Mouse (Mus musculus) embryonic stem cell, embryonic (primary cell): ENCODE results near the gene Cdh15.

Experiments
- CTCF ChIA-PET, 4 experiments: fragments of 300-600 bp in 2 of 4; fragments of 350-600 bp in 2 of 4; sonication (Branson Sonifier 250); formaldehyde crosslinking; loops; one replicate each; lab custom pipeline; 2022; ENCODE audit warnings: inconsistent platforms in 2 of 4; lab: Charles Lee
- POLR2A ChIA-PET, 4 experiments: fragments of 300-600 bp in 2 of 4; fragments of 350-600 bp in 2 of 4; sonication (Branson Sonifier 250); formaldehyde crosslinking; loops; one replicate each; lab custom pipeline; 2022; ENCODE audit warnings: antibody characterized with exemption in 4 of 4, inconsistent platforms in 1 of 4; lab: Charles Lee

The Cdh15 gene

GRCm38 (mm10) chr8:122864719-122865129, 17.0 kb downstream of the Cdh15 start:
- ChIA-PET CTCF (interaction anchor here in 2 of 4 experiments (0.6 to 1.7 kb wide), 5 partner anchors 8 to 1940 kb away, joined by 3 to 7 read pairs (median 4); no protein-coding TSS in a partner anchor), POLR2A (interaction anchor here in 2 of 4 experiments (0.6 to 2.1 kb wide), 3 partner anchors 177 to 318 kb away, joined by 3 to 7 read pairs (median 3); no protein-coding TSS in a partner anchor)

GRCm38 (mm10) chr8:122865441-122865840, 17.7 kb downstream of the Cdh15 start:
- CTCF ChIA-PET: interaction anchor here in 2 of 4 experiments (1.0 to 1.7 kb wide), 3 partner anchors 31 to 956 kb away, joined by 4 read pairs; no protein-coding TSS in a partner anchor
- POLR2A ChIA-PET: interaction anchor here in 1 of 4 experiments (0.6 to 2.1 kb wide), 3 partner anchors 176 to 243 kb away, joined by 3 to 7 read pairs (median 3); partner anchors contain the start of gene Ankrd11

DNA sequence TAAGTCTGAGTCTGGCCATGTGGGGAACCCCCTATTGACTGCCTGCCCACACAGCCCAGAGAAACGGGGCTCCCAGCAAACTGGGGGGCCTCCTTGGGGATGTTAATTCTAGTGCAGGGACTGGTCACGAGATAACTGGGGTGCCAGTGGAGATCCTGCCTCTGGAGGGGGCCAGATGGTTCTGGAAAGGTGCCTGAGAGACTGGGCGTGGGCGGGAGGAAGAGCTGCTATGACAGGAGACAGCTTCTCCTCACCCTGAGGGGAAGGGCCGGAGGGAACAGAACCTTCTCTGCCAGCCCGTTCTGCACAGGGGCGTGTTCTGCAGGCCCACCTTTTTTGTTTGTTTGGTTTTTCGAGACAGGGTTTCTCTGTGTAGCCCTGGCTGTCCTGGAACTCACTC, 18.5 kb downstream of the Cdh15 start:
- ChIA-PET POLR2A (interaction anchor here in 1 of 4 experiments (0.9 kb wide), 1 partner anchor 176 kb away, joined by 3 read pairs; the partner anchor contains the start of gene Ankrd11), CTCF (interaction anchor here in 2 of 4 experiments (1.4 to 1.7 kb wide), 2 partner anchors 32 kb away, joined by 3 to 4 read pairs; no protein-coding TSS in a partner anchor)

DNA sequence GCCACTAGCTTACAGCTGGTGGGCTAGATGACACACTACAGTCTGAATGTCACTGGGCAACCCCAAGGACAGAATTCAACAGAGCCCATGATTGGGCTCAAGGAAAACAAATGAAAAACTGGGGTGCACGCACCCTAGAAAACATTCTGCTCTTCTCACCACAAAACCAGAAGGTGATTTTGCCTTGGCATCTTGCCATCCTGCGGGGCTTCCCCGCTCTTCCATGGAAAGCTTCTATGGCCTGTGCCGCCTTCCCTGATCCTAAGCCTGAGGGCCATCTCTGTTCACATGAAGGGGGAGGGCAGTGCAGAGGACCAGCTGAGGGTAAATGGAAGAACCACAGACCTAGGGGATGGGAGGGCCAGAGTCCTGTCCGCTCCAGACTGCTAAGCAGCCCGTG, 20.2 kb downstream of the Cdh15 start:
- ChIA-PET CTCF (interaction anchor here in 1 of 4 experiments (0.6 kb wide), 1 partner anchor 238 kb away, joined by 5 read pairs; no protein-coding TSS in a partner anchor), POLR2A (interaction anchor here in 1 of 4 experiments (1.1 to 1.6 kb wide), 2 partner anchors 12 to 325 kb away, joined by 3 read pairs; no protein-coding TSS in a partner anchor)

- POLR2A ChIA-PET: interaction anchor here in 2 of 4 experiments (1.3 to 3.3 kb wide), 7 partner anchors 10 to 342 kb away, joined by 3 to 20 read pairs (median 5); partner anchors contain the start of genes Chmp1a (in 1 of the 2) and Spata33 (in 1 of the 2)
- CTCF ChIA-PET: interaction anchor here in 1 of 4 experiments (1.0 kb wide), 1 partner anchor 36 kb away, joined by 3 read pairs; no protein-coding TSS in a partner anchor
Measured at GRCm38 (mm10) chr8:122870377-122870863, 22.7 kb downstream of the Cdh15 start.

DNA sequence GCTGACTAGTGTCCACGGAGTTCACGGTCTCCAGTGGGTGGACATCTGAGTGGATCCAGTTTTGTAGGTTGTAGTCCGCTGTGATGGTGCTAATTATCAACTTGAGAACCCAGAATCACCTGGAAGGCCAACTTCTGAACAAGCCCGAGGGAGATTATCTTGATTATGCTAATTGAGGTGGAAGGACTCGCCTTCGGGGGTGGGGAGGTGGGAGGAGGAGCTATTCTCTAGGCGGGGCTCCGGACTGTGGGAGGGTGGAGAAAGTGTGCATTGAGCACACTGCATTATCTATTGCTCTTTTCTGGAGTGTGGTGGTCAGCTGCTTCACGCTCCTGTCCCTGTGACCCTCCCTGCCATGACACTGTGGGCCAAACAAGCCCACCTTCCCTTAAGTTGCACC, 23.9 kb downstream of the Cdh15 start:
- POLR2A ChIA-PET: interaction anchor here in 3 of 4 experiments (0.6 to 3.3 kb wide), 21 partner anchors 8 to 341 kb away, joined by 3 to 20 read pairs (median 4); partner anchors contain the start of genes Ankrd11 (in 1 of the 3), Cdh15 (in 1 of the 3), Chmp1a (in 1 of the 3) and Galns (in 1 of the 3)

GRCm38 (mm10) chr8:122873171-122873570, 25.4 kb downstream of the Cdh15 start:
- ChIA-PET CTCF (interaction anchor here in 1 of 4 experiments (0.6 kb wide), 1 partner anchor 9 kb away, joined by 3 read pairs; no protein-coding TSS in a partner anchor), POLR2A (interaction anchor here in 2 of 4 experiments (0.7 to 3.3 kb wide), 5 partner anchors 8 to 572 kb away, joined by 3 to 20 read pairs (median 5); no protein-coding TSS in a partner anchor)

More for the DNA sequence above, 23.9 kb downstream of the Cdh15 start:
- CTCF ChIA-PET: interaction anchor here (0.6 to 1.8 kb wide), 6 partner anchors 19 to 535 kb away, joined by 3 to 7 read pairs (median 4); no protein-coding TSS in a partner anchor

DNA sequence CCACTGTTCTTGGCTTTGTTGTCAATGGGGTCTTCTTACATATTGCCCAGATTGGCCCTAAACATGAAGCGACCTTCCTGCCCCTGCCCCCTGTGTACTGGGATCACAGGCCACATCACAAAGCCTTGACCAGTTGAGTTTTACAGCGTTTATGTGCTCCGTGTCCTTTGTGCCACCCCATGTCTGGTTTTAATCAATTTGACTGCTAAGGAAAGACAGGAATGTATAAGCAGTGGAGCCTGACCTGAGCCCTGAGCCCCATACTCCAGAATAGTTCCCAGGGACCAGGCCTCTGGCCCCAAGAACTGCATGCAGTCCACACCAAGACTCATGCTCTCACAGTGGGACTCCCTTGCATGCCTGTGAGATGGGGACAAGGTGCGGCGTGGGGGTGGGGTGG, 27.4 kb downstream of the Cdh15 start:
- CTCF ChIA-PET: no interaction called here
- POLR2A ChIA-PET: no interaction called here

DNA sequence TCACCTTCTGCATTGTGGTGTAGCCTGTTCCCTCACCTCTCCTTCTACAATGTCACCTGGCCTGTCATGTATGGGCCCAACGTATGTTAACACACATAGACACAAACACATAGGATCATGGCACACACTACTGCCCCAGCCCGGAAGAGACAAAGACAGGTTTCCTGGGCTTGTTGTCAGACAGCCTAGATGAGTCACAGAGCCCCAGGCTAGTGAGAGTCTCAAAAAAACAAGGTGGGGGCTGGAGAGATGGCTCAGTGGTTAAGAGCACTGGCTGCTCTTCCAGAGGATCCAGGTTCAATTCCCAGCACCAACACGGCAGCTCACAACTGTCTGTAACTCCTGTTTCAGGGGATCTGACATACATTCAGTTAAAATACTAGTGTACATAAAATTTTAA, 30.5 kb downstream of the Cdh15 start:
- CTCF ChIA-PET: interaction anchor here in 1 of 4 experiments (0.6 kb wide), 1 partner anchor 1333 kb away, joined by 5 read pairs; no protein-coding TSS in a partner anchor

DNA sequence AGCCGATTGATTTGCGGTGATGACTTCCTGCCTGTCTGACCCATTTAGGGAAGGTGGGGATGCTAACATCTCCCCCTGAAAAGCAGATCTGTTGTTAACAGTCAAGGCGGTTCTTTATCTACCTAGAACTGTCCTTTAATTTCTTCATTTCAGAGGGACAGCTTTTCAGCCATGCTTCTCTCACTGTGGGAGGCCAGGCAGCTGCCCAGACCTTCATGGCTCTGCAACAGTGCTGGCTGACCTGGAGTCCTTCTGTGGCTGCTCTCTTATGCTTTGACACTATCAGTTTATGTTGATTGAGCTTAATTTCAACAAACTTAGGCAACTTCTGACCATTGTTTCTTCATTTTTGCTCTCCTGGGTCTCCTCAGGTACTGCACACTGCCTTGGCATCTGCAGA, 32.5 kb downstream of the Cdh15 start:
- CTCF ChIA-PET: interaction anchor here in 1 of 4 experiments (0.6 kb wide), 1 partner anchor 45 kb away, joined by 3 read pairs; no protein-coding TSS in a partner anchor
- POLR2A ChIA-PET: interaction anchor here in 2 of 4 experiments (0.8 to 3.1 kb wide), 7 partner anchors 8 to 163 kb away, joined by 3 to 20 read pairs (median 9); no protein-coding TSS in a partner anchor

More for the DNA sequence above, 30.5 kb downstream of the Cdh15 start:
- POLR2A ChIA-PET: interaction anchor here in 2 of 4 experiments (0.6 kb wide), 2 partner anchors 344 to 444 kb away, joined by 3 read pairs; no protein-coding TSS in a partner anchor

DNA sequence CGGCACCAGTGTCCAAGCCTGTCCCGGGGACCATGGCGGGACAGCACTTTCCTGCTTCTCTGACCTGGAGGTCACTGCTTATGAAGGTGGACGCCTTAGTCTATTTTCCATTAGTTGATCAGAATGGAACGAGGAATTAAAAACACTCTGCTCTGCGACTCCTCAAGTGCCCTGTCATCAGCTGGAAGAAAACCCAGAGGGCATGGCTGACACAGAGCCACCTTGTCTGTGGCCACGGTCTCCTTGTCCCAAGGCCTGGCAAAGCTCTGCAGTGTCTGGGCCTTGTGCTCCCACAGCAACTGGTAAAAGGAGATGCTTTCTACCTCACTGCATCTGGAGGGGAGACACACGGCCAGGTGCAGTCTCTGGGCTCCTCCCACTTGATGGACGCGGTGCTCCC, 35.9 kb downstream of the Cdh15 start:
- ChIA-PET CTCF (no interaction called here), POLR2A (interaction anchor here in 3 of 4 experiments (0.6 to 2.6 kb wide), 3 partner anchors 10 to 19 kb away, joined by 4 to 8 read pairs (median 5); no protein-coding TSS in a partner anchor)

DNA sequence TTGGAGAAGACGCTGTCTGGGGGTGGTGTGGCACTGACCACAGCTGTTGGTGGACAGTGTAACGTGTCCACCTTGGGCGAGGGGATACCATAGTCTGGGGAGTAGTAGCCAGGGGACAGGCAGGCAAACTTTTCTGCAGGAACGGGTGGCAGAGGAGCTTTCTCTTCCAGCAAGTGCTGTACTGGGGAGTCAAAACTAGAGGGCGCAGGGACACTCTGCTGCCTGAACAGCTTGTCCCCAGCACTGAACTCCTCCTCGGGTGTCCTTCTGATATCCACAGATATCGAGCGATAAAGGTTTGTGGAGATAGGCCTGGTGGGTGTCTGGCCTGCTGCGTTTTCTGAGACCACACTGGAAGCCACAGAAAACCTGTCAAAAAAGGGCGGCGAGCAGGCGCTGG, 43.7 kb downstream of the Cdh15 start:
- POLR2A ChIA-PET: interaction anchor here in 3 of 4 experiments (0.6 to 3.8 kb wide), 9 partner anchors 10 to 601 kb away, joined by 3 to 22 read pairs (median 3); no protein-coding TSS in a partner anchor
- CTCF ChIA-PET: interaction anchor here (0.6 to 2.0 kb wide), 14 partner anchors 9 to 399 kb away, joined by 3 to 9 read pairs (median 4); partner anchors contain the start of genes Chmp1a (in 1 of the 4) and Spata33 (in 1 of the 4)

GRCm38 (mm10) chr8:122893451-122893850, 45.7 kb downstream of the Cdh15 start:
- CTCF ChIA-PET: interaction anchor here in 1 of 4 experiments (0.6 kb wide), 1 partner anchor 399 kb away, joined by 5 read pairs; no protein-coding TSS in a partner anchor
- POLR2A ChIA-PET: interaction anchor here in 2 of 4 experiments (1.0 to 3.8 kb wide), 5 partner anchors 9 to 207 kb away, joined by 3 to 22 read pairs (median 5); no protein-coding TSS in a partner anchor

DNA sequence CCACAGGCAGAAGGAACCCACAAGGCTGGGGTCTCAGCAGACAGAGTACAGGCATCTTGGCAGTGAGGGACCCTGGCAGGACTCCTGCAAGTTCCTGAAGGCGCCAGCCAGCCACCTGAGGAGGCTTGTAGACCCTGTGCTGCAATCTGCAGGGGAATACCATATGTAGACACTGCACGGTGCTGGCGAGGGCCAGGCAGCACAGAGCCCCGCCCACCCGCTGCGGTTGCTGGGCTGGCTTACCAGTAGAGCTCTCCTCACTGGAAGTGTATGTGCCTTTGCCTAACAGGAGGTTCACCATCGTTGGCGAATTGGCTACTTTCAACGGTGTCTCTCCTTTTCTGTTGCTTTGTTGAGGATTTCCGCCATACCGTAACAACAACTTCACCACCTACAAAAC, 48.6 kb downstream of the Cdh15 start:
- POLR2A ChIA-PET: interaction anchor here in 3 of 4 experiments (0.6 to 3.0 kb wide), 6 partner anchors 11 to 205 kb away, joined by 3 to 9 read pairs (median 4); no protein-coding TSS in a partner anchor
- CTCF ChIA-PET: interaction anchor here in 2 of 4 experiments (0.5 to 1.9 kb wide), 4 partner anchors 10 to 212 kb away, joined by 3 to 8 read pairs (median 5); no protein-coding TSS in a partner anchor

GRCm38 (mm10) chr8:122897200-122897599, 49.4 kb downstream of the Cdh15 start:
- ChIA-PET CTCF (interaction anchor here in 3 of 4 experiments (0.6 to 1.9 kb wide), 3 partner anchors 9 to 204 kb away, joined by 3 to 8 read pairs (median 3); no protein-coding TSS in a partner anchor), POLR2A (interaction anchor here in 3 of 4 experiments (0.6 to 2.1 kb wide), 6 partner anchors 9 to 170 kb away, joined by 3 to 5 read pairs (median 3); no protein-coding TSS in a partner anchor)

- CTCF ChIA-PET: interaction anchor here in 2 of 4 experiments (0.9 to 1.7 kb wide), 2 partner anchors 9 kb away, joined by 3 to 5 read pairs; no protein-coding TSS in a partner anchor
- POLR2A ChIA-PET: interaction anchor here in 2 of 4 experiments (1.1 to 2.1 kb wide), 4 partner anchors 8 to 167 kb away, joined by 3 to 5 read pairs (median 4); no protein-coding TSS in a partner anchor
Measured at GRCm38 (mm10) chr8:122898018-122898417, 50.3 kb downstream of the Cdh15 start.

GRCm38 (mm10) chr8:122898473-122898872, 50.7 kb downstream of the Cdh15 start:
- ChIA-PET CTCF (interaction anchor here in 2 of 4 experiments (0.9 to 1.7 kb wide), 2 partner anchors 8 kb away, joined by 3 to 5 read pairs; no protein-coding TSS in a partner anchor), POLR2A (interaction anchor here in 2 of 4 experiments (1.1 to 2.1 kb wide), 4 partner anchors 8 to 167 kb away, joined by 3 to 5 read pairs (median 4); no protein-coding TSS in a partner anchor)
